Mouse (Mus musculus): ENCODE results near the gene Tmem128.

The Tmem128 gene

GRCm38 (mm10) chr5:38277936-38278600 lies 18.1 kb downstream of the Tmem128 start:
- no peak for DNase-seq (ENCODE audit: low spot score in 2 of 2)

DNA sequence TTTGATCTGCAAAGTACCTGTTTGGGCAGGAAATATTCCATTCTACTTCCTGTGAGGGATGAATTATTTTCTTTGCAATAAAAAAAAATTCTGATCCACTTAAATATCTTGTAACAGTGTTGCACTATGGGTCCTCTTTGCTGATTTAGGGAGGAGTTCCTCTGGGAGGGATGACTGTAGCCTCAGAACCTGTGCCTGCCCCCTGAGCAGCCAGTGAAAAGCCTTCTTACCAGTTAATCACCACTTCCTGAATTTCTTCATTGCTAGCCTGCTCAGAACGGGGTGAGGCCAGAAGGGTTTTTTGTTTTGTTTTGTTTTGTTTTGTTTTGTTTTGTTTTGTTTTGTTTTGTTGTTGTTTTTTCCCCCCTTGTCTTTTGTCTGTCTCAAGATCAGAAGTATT lies 20.1 kb downstream of the Tmem128 start:
- DNase-seq (ENCODE audit: low spot score in 2 of 2) = no peak

- no peak for DNase-seq (ENCODE audit: low spot score in 2 of 2)
These were observed 25.7 kb downstream of the Tmem128 start for GRCm38 (mm10) chr5:38285724-38286123.

GRCm38 (mm10) chr5:38288476-38288875 lies 28.5 kb downstream of the Tmem128 start:
- DNase-seq (ENCODE audit: low spot score in 2 of 2) = no peak

DNA sequence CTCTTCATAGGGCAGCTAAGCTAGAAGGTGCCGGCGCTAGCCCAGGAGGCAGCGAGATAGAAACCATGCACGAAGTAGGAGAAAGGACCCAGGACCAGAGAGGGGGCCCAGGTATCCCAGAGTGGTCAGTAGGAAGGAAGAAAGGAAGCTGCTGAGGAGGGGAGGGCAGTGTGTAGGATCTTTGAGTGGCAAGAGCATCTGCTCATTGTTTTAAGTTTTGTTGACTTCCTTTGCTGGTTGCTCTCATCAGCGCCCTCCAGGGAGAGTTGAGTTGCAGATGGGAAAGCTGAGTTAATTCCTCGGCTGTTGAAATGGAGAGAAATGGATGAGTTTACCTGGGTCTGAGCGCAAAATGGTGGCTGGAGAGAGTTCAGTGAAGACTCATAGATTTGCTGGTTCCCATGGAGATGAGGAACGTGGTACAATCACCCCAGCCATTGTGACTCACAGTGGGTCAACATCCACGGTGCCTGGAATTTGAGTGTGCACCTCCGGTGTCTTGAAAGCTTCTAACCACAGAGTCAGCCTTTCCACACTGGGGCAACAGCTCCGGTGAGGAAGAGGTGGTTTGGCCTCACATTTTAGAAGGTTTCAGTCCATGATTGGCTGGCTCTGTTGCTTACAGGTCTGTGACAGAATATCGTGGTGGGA lies 41.9 kb downstream of the Tmem128 start:
- DNase-seq (ENCODE audit: low spot score in 2 of 2) = no peak

GRCm38 (mm10) chr5:38302651-38303050 lies 42.7 kb downstream of the Tmem128 start:
- DNase-seq (ENCODE audit: low spot score in 2 of 2) = no peak

DNA sequence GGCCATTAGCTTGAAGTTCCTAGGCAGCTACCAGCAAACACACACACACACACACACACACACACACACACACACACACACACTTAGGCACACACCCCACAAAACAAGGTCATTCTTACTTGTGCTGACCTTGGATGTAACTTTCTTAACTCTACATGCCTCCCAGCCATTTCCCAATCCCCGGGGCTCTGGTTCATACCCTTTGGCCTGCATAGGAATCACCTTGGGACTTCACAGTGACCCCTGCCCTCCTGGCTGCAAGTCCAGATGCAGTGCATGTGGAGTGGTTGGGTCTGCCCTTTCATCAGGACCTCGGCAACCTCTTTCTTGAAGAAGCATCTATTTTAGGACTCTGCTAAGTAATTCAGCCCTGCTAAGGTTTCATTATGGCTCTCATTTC lies 45.3 kb downstream of the Tmem128 start:
- no peak for DNase-seq (ENCODE audit: low spot score in 2 of 2)

GRCm38 (mm10) chr5:38307255-38308101 lies 47.5 kb downstream of the Tmem128 start:
- DNase-seq (ENCODE audit: low spot score in 2 of 2) = peak; percentile 73 to 75

- DNase-seq (ENCODE audit: low spot score in 2 of 2) = peak; percentile 34 to 42
These were observed 48.9 kb downstream of the Tmem128 start for GRCm38 (mm10) chr5:38308873-38309272.

DNA sequence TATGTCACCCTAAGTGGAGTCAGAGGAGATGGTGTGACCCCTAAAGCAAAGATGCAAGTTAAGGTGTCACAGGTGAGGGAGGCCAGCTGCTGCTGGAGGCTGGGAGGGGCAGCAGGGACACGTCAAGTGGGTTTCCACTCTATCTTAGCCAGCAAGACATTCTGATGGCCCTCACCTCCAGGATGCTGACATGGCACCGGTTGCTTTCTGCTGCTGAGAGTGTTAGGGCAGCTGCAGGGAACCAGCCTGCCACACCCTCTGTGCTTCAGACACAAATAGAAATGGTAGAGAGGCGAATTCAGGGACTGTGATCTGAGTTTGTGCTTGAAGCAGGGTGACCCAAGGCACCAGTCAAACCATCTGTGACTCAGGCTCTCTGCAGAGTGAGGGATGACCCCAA lies 49.8 kb downstream of the Tmem128 start:
- DNase-seq (ENCODE audit: low spot score in 2 of 2) = no peak

Measured in spleen, postnatal 36 days (tissue).